Mouse (Mus musculus): ENCODE results near the gene Pcsk2. TPM values are rescaled to one million over a fixed set of nuclear protein-coding genes. Genes with fewer than 3 reads are reported as not detected.

Pcsk2 gene
- total RNA-seq, 2 experiments from 2014 or later: not detected

DNA sequence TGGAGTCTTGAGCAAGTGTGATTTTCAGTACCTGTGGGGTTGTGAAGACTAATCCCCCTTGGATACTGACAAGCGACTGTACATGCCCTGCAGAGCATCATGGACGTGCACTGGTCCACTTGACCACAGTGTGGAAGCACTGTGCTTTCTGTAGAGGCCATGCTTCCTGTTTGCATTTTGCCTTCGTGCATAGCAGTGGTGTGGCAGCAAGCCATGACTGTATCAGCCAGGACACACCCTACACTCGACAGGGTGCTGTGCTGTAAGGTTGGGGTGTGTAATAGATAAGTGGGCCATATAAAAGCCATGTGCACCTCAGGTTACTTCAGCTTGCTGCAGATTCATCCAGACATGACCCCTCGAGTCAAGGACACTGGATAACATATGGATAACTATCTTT lies 292.7 kb downstream of the Pcsk2 start:
- DNase-seq: peak; percentile 17 to 35

DNA sequence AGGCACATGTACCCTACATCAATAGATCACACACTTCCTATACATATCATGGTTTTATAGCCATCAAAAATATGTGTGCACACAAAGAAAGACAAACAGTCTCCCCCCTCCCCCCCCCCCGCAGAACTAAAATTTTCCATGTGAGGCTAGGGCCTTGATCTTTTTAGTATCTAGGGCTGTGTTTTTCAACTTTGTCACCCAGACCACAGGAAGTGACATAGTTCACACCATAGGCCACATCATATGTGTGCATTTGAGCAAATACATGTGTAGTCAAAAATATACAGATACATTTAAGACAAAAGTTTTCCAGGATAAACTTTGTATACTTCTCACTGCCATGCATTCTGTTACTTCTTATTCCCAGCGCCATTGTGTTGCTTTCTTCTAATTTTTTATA lies 293.5 kb downstream of the Pcsk2 start:
- no peak for DNase-seq

DNA sequence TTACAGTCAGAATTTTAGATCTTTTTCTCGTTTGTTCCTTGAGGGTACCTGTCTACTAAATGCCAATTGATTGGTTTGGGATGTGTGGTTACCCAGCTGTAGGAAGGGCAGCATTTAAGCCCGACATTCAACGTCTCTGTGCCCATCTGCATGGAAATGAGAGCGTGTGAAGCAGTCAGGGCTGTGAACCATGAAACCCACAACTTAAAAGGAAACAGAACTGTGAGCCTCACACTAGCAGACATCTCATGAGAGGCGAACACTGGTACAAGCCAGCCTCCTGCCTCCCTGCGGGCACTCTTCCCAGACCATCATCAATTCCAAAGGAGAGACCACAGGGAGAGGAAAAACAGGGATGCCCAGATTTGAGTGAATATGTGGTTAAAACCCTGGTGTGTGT lies 294.9 kb downstream of the Pcsk2 start:
- DNase-seq: no peak

DNA sequence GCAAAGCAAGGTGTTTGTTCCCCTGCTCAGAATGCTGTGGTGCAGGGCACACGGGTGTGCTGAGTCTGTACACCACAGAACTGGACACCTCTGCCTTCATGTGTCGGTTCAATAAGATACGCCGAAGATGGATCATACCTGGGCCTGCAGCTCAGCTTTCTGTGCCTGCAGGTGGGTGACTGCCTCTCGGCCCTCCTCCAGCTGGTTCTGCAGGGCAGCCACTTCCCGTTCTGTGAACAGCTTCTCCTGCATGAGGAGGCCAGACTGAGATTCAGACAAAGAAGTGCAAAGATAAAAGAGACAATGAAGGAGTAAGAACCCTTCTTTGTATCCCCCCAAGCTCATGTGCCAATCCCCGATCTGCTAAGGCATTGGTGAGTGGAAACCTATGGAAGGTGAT lies 295.6 kb downstream of the Pcsk2 start:
- no peak for DNase-seq

DNA sequence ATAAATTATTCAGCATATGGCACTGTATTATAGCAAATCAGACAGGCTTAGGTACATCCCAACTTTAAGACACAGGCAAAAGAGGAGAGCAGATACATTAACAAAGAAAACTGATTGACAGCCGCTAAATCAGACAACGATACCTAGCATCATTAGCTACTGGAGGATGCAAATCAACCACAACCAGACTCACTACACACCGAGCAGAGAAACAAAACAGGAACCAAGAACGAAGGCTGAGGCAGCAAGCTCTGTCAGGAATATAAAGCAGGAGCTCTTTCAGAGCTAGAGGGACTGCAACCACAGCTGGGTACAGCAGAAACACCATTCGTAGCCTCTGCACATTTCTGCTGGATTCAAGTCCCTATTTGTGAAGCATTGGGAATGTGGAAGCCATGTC lies 298.8 kb downstream of the Pcsk2 start:
- DNase-seq: no peak

DNA sequence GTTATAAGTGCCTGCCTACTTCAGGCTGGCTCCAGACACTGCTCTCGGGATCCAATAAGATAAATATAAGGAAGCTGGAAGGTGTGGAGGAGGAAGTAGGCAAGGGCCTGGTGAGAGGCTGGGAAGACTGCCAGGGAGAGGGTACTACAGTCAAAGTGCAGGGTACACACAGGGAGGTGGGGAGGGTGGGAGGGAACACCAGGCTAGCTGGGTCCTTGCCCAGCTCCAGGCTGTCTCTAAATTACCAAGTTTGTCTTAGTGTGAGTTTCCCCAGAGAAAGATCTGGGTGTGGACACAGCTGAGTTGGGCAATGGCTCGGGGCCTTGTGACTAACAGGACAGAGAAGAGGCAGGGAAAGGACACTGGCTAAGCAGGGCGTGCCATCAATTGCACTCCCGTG lies 300.8 kb downstream of the Pcsk2 start:
- peak; percentile 56 to 73 for DNase-seq

DNA sequence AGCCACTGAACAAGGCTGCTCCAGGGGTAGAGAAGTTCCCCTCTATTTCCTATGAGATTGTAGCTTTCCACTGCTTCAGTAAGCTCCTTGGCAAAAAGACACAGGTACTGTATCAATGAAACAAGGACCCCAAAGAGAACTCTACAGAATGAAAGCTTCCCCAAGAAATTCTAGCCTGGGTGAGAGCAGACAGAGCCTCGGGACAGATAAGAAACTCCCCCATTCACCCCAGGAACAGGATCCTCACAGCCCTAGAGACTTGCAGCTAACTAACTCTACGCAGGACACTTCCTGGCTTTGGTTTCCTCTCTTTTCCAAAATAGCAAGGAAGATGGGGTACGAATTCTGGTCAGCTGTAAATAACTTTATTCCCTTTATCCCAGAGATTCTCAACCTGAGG lies 301.3 kb downstream of the Pcsk2 start:
- DNase-seq: no peak

DNA sequence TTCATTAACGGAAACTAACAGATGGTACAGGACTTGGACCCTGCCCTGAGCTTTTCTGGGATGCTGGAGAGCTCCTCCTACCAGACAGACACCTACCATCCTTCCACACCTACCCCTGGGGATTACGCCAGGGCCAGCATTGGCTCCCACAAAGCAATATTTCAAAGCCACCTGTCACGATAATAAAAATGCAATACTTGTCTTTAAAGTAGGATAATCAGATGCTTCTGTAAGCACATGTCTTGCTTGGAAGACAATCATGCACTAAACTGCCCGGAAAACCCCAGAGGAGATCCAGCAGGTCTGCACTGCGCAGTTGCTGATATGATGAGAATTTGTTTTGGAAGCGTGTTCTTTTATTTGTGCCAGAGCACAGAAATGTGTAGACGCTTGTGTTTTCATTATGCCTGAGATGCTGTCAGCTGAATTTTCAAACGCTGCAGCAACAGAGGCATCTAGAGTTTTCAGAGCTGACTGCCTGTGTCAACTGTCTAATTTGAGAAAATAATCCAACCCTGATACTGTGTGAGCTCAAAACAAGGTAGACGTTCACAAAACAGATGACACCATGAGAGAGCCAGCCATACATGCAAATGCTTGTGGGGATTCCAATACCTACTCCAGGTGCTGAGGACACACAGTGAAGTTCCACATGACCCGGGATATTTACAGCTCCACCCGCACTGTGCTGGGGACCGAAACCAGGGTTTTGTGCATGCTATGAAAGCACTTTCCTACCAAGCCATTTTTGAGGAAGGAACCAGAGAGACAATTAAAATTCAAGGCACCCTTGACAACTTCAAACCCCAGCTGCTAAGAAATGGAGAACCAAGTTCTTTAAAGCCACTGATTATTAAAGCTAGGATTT lies 305.6 kb downstream of the Pcsk2 start:
- peak; percentile 39 to 64 for DNase-seq

DNA sequence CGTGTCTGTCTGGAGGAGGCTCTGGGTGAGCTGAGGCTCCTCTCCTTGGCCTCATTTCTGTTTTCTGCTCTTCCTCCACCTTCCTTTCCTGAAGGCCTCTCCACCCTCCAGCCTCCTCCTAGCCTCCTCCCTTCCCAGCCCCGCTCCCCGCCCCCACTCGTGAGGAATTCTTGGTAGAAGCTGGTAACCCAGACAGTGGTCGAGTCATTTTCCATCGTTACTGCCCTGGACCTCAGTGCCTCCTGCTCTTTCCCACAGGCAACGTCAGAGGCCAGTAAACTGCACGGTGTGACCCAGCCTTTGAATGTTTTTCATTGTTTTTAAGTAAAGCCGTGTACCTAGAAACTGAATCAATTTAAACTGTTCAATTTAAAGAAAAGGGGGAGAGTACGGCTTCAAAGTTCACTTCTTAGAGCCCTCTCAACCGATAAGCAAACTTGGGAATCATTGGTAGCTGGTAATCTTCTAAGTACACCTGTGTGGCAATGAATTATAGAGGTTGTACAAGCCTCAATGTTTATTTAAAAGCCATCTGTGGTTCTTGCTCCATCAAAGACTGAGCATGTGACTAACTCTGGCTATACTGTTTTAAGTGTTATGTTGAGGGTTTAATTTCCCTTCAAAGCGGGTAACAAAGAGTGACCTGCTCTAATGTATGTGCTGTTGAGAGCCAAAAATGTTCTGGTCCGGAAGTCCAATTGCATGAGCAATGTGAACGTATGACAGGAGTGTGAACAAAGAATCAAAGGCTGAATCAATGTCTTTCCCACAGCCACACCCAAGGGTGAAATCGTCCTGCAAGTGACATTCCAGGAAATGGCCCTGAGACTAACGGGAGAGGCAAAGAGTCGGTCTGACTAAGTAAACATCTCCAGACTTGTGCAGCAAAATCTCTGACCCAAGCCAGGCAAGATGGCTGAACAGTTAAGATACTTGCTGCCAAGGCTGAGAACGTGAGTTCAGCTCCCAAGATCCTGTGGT lies 306.6 kb downstream of the Pcsk2 start:
- DNase-seq: no peak

DNA sequence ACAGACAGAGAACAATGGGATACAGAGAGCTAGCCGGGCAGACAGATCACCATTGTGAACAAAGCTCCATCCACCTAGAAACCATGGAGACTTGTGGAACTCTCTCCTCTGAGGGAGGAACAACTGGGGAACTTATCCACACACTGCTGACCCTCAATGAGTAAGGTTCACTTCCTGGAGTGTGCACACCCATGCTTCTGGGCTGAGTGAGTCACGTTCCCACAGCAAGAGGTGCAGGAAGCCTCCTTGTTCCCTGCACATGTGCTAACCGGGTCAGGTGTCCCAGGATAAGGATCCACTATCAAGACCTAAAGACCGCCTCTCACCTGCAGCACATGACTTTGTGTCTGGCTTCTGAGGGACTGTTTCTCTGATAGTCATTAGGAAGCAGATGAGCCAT lies 307.5 kb downstream of the Pcsk2 start:
- no peak for DNase-seq

DNA sequence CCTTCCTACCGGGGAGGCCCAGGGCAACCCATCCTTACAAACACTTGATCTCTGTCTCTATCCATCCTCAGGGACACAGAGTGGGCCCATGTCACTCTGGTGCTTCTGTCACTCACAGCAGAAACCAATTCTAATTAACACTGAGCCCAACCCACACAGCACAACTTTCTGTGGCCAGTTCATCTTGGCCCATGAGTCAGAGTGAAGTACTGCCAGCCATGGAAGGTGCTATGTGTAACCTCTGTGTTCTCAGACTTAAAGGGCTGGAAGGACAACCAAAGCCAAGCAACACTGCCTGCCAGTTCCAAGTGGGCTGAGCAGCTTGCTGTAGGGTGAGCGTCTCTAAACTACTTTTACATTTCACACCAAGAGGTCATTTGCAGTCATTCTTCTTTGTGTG lies 313.2 kb downstream of the Pcsk2 start:
- no peak for DNase-seq

DNA sequence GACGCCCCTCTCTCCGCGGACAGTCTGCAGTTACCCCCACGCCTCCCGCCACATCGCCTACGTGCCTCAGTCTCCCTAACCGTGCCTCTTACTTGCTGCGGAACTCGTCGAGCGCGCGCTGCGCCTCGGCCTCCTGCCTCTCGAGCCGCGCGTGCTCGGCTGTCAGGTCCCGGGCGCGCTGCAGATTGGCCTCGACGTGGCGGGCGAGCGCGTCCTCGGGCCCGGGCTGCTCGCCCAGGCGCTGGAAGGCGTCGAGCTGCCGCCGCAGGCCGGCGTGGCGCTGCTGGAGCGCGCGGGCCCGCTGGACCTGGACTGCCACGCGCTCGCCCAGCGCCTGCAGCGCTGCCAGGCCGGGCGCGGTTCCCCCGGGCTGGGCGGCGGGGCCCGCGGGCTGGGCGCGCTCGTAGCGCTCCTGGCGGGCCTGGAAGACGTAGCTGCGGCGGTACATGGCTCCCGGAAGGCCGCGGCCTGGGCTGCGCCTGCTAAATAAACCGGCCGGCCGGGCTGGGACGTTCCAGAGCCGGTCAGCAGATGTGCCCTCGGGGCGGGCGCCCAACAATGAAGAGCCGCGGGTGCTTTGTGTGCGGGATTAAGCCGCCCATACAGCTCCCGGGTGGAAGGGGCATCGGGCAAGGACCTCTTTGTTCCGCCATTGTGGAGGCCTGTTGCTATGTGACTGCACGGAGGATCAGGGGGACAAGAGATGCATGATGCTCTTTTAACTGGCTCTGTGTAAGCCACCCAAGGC lies 316.7 kb downstream of the Pcsk2 start, which contains the start of gene Bfsp1:
TSS of gene Bfsp1 (minus strand) at position 690 of the 748 bp plus-strand sequence.
- peak; percentile 57 to 59 for DNase-seq

DNA sequence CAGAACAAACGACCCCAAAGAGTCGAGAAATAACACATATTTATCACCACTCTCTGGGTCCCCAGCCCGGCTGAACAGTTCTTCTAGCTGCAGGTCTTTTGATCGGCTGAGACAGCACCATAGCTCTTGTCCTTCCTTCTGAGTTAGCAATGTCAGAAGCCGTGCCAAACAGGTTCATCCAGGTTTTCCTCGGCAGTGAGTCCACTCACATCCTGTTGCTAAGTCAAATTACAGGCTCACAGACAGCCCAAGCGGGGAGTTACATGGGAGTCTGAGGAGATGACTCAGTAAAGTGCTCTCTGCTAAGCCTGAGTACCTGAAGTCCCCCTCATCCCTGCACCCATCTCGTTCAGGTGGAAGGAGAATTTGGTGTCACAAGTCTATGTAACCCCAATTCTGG lies 318.6 kb downstream of the Pcsk2 start:
- DNase-seq: no peak
